Mouse (Mus musculus): ENCODE measurements around the gene Mfap5.

GRCm38 (mm10) chr6:122470240-122470639 lies 35.4 kb upstream of the Mfap5 start:
- TF ChIP-seq CTCF (IDR thresholded peaks at IDR 0.05; ENCODE audit: low read depth) (no peak), EP300 (IDR thresholded peaks at IDR 0.05; ENCODE audit: low read depth) (no peak)
